Mouse (Mus musculus) thymus, adult 2 months (tissue): ENCODE data around the gene Btg1-ps2. TPM values are rescaled to one million over a fixed set of nuclear protein-coding genes. Genes with fewer than 3 reads are reported as not detected.
A peak's percentile ranks its signal among the peaks of the same experiment; 100 is the strongest.
"Not testable (repeated sequence)": the region's sequence is repeated elsewhere in the genome, so short reads cannot be mapped to it uniquely, and the experiment has no call there.

Source experiments
- DNase-seq: peaks from one replicate; pipeline ENCODE4 v3.0.0; 2021
- H3K27ac ChIP-seq: fragments of 200-500 bp; 2 replicates; pipeline ENCODE4 v1.5.1; 2012; ENCODE audit warnings: low read length, control low read depth; ENCODE audit not compliant: control insufficient read depth, insufficient read depth
- H3K27me3 ChIP-seq: fragments of 200-500 bp; 2 replicates; pipeline ENCODE4 v1.6.1; 2012; ENCODE audit warnings: mild to moderate bottlenecking, low read length, moderate library complexity, mixed read lengths; ENCODE audit not compliant: control insufficient read depth, insufficient read depth
- H3K36me3 ChIP-seq: fragments of 200-500 bp; 2 replicates; pipeline ENCODE4 v1.6.1; 2012; ENCODE audit warnings: mild to moderate bottlenecking, low read length, moderate library complexity; ENCODE audit not compliant: control insufficient read depth, insufficient read depth
- H3K4me1 ChIP-seq: fragments of 200-500 bp; replicated peaks from 2 replicates; pipeline ENCODE4 v1.6.1; 2012; ENCODE audit warnings: low read length; ENCODE audit not compliant: control insufficient read depth, insufficient read depth
- H3K4me3 ChIP-seq: fragments of 200-500 bp; 2 replicates; pipeline ENCODE4 v1.5.1; 2012; ENCODE audit warnings: mild to moderate bottlenecking, low read length, control low read depth, moderate library complexity; ENCODE audit not compliant: control insufficient read depth, insufficient read depth
- CTCF ChIP-seq: fragments of 200-500 bp; IDR thresholded peaks from 2 replicates; pipeline ENCODE4 v1.5.1; 2012; ENCODE audit warnings: mild to moderate bottlenecking, control low read depth, low read length, moderate library complexity, borderline replicate concordance; ENCODE audit not compliant: control insufficient read depth, poor library complexity, insufficient read depth; ENCODE audit errors: extremely low read depth
- POLR2A ChIP-seq: fragments of 200-500 bp; IDR thresholded peaks from 2 replicates; pipeline ENCODE4 v1.6.1; 2012; ENCODE audit warnings: mild to moderate bottlenecking, low read length, control low read depth, moderate library complexity; ENCODE audit not compliant: control insufficient read depth, poor library complexity, insufficient read depth; ENCODE audit errors: extremely low read depth
- WGBS: fragments of 180-500 bp; shearing (Covaris S2); methylation state at CpG from one replicate; pipeline ENCODE4 v1.1.7; 2018; 5-methylcytosine and 5-hydroxymethylcytosine counted together
- polyA plus RNA-seq: library from polyadenylated mRNA; depleted of rRNA; stranded (reverse); fragments of >200 nt; gene quantifications from 2 replicates; pipeline ENCODE4 v1.2.3, GENCODE M21; 2012; rRNA removed

Gene Btg1-ps2
- not detected in 2 replicates for polyA plus RNA-seq

- not testable (repeated sequence) for H3K27ac ChIP-seq, H3K4me3 ChIP-seq, DNase-seq, H3K4me1 ChIP-seq, H3K36me3 ChIP-seq, H3K27me3 ChIP-seq
These were observed at the start of gene Btg1-ps2 for GRCm38 (mm10) chrX:38043014-38043413. Gene Btg1-ps2, minus strand, starts transcription at chrX:38043114.

DNA sequence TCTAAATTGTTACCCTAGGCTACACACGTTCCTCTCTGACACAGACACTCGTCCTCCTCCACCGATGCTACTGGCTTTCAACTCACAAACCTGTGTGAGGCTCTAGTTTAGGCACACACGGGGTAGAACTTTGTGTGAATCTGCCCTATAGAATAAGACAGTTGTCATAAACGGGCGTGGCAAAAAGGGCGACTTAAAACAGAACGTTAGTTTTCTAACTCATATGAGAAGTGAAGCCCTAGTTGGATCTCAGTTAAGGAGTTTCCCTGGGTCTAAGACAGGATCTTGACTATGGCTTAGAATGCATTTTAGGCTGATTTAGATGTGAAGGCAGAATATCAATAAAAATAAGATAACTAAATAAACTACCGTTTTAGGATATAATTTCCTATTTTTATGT lies 42.1 kb upstream of the Btg1-ps2 start, which contains the start of gene Rhox11:
Gene Rhox11, minus strand, starts transcription at position 101 of the 400 bp plus-strand sequence.
- Histone ChIP-seq H3K36me3 (no peaks in the 10 kb centered on the region), H3K4me3 (no peak within 1 kb of the TSS), H3K27ac (no peak within 1 kb of the TSS), H3K27me3 (no peaks in the 10 kb centered on the region), H3K4me1 (no peaks in the 10 kb centered on the region)
- WGBS = 87% methylated on average over 9 of the region's 9 CpGs
- DNase-seq = no peak
- no peak for TF ChIP-seq POLR2A
- TF ChIP-seq CTCF = no peak

DNA sequence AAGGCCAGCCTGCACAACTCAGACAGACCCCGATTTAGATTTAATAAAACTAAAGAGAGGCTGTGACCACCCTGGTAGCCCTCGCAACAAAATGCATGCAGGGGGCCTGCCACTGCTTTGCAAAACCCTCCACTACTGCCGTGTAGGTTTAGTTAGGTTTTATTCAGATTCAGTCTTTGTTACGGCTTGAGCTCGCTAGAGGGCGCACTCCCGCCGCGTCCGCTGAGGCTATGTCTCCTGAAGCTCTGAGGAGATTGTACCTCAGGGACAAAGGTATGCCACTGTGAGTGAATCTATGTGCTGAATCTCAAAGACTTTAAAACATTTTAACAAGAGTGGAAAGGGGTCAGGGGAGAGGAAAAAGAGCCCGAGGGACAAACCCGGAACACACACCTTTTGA lies 41.3 kb upstream of the Btg1-ps2 start:
- peak; percentile 16 for DNase-seq
- no peak overlapping the region for H3K4me3 ChIP-seq
- H3K27ac ChIP-seq = no peak overlapping the region
- H3K4me1 ChIP-seq = no peaks in the 10 kb centered on the region
- no peaks in the 10 kb centered on the region for H3K27me3 ChIP-seq
- H3K36me3 ChIP-seq = no peaks in the 10 kb centered on the region
- 13% methylated on average over 12 of the region's 12 CpGs for WGBS
- TF ChIP-seq POLR2A (no peak), CTCF (peak; percentile 34; the same call in 1 of the 2 replicates)

DNA sequence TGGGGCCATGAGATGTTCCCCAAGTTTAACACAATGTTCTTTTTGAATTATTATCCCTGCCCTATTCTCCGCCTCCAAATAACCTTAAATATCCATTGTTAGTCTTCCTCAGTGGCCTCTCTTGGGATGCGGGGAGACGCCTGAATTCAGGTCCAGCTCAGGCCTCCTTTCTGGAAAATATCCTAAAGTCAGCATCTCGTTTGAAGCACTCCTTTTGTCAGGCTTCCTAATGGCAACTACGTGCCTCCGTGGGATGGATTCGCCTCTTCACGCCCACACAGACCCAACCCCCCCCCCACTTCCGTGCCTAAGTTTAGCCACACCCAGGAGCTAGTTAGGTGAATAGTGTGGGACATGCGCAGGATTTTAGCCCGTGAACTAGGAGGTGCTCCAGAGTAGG lies 23.3 kb upstream of the Btg1-ps2 start, which contains the start of gene Rhox10:
Gene Rhox10, plus strand, starts transcription at position 301 of the 400 bp plus-strand sequence.
- 91% methylated on average over 11 of the region's 11 CpGs for WGBS
- TF ChIP-seq POLR2A (no peak), CTCF (no peak)
- H3K4me1 ChIP-seq = no peaks in the 10 kb centered on the region
- H3K36me3 ChIP-seq = no peaks in the 10 kb centered on the region
- H3K4me3 ChIP-seq = no peak within 1 kb of the TSS
- no peaks in the 10 kb centered on the region for H3K27me3 ChIP-seq
- no peak within 1 kb of the TSS for H3K27ac ChIP-seq
- no peak for DNase-seq

- Histone ChIP-seq H3K27ac (no peak overlapping the region), H3K4me3 (no peak overlapping the region), H3K4me1 (no peaks in the 10 kb centered on the region), H3K27me3 (no peaks in the 10 kb centered on the region), H3K36me3 (no peaks in the 10 kb centered on the region)
- TF ChIP-seq CTCF (no peak), POLR2A (no peak)
- WGBS = 0% methylated on average over 1 of the region's 1 CpGs
- no peak for DNase-seq
These were observed 18.6 kb upstream of the Btg1-ps2 start for GRCm38 (mm10) chrX:38061544-38061943.

- 96% methylated on average over 5 of the region's 5 CpGs for WGBS
- H3K36me3 ChIP-seq = no peaks in the 10 kb centered on the region
- H3K27me3 ChIP-seq = no peaks in the 10 kb centered on the region
- no peak overlapping the region for H3K27ac ChIP-seq
- H3K4me3 ChIP-seq = no peak overlapping the region
- H3K4me1 ChIP-seq = no peaks in the 10 kb centered on the region
- TF ChIP-seq POLR2A = no peak
- no peak for TF ChIP-seq CTCF
- no peak for DNase-seq
These were observed 3.2 kb downstream of the Btg1-ps2 start for GRCm38 (mm10) chrX:38039666-38040065.

DNA sequence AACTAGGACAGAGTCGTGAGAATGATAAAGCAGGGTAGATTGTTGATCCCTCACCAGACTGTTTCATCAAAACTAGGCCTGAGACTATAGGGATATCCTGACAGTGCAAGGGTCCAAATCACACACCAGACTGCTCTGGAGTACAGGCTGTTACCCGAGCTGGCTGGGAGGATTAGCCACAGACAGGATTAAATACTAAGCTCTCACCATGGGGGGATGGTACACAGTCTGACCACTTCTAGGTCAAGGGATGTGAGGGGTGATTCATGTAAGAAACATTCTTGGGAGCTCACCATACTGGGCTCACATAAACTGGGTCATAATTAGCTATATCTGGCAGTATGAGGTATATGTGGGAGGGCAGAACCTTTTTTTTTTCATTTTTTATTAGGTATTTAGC lies 9.1 kb downstream of the Btg1-ps2 start:
- H3K36me3 ChIP-seq = no peaks in the 10 kb centered on the region
- H3K4me3 ChIP-seq = no peak overlapping the region
- H3K4me1 ChIP-seq = no peaks in the 10 kb centered on the region
- WGBS = 85% methylated on average over 2 of the region's 2 CpGs
- H3K27me3 ChIP-seq = no peaks in the 10 kb centered on the region
- H3K27ac ChIP-seq = no peak overlapping the region
- TF ChIP-seq CTCF (no peak), POLR2A (no peak)
- DNase-seq = no peak

DNA sequence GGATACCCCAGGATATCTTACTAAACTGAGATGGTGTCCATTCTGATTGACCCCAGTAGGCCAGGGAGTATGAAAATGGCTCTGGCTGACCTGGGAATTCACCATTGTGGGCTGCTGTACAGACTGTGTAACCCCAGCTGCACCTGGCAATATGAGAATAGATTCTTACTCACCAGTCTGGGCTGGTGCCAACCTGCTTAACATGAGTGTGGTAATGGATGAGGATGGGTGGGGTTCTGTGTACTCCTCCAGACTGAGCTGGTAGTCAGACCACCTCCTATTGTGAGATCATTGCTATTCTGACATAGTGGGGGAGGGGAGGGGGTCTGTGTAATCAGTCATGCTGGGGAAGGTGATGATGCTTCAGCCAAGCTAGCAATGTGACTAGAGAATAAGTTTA lies 24.3 kb downstream of the Btg1-ps2 start, which contains the start of gene Btg1-ps1:
Gene Btg1-ps1, minus strand, starts transcription at position 219 of the 400 bp plus-strand sequence.
- H3K4me3 ChIP-seq, H3K27ac ChIP-seq, DNase-seq, H3K36me3 ChIP-seq, H3K4me1 ChIP-seq, H3K27me3 ChIP-seq: not testable (repeated sequence)
